Mouse (Mus musculus): ENCODE measurements around the gene Chdh.
A peak's percentile ranks its signal among the peaks of the same experiment; 100 is the strongest.

The Chdh gene

GRCm38 (mm10) chr14:30008733-30009575 lies at the start of gene Chdh, which contains the start of gene Il17rb:
TSS of gene Chdh (plus strand) at chr14:30009023.
TSS of gene Il17rb (minus strand) at chr14:30008896.
- DNase-seq: peak; percentile 94

GRCm38 (mm10) chr14:29967611-29968010 lies 41.2 kb upstream of the Chdh start:
- no peak for DNase-seq

GRCm38 (mm10) chr14:29968075-29968821 lies 40.6 kb upstream of the Chdh start, which contains the start of gene Selenok:
TSS of gene Selenok (plus strand) at chr14:29968308.
- peak; percentile 100 for DNase-seq

- DNase-seq: no peak
Observed at GRCm38 (mm10) chr14:29971446-29971845, 37.4 kb upstream of the Chdh start.

- DNase-seq: no peak
Observed at GRCm38 (mm10) chr14:29971993-29972392, 36.8 kb upstream of the Chdh start.

- no peak for DNase-seq
Observed at GRCm38 (mm10) chr14:29976927-29977326, 31.9 kb upstream of the Chdh start.

- DNase-seq: peak; percentile 99
Observed at GRCm38 (mm10) chr14:29978254-29979204, 30.3 kb upstream of the Chdh start, which contains the start of gene Actr8. TSS of gene Actr8 (plus strand) at chr14:29978337.

- DNase-seq: no peak
Observed at GRCm38 (mm10) chr14:29980447-29981205, 28.2 kb upstream of the Chdh start.

- peak; percentile 97 for DNase-seq
Observed at GRCm38 (mm10) chr14:29986096-29986495, 22.7 kb upstream of the Chdh start.

GRCm38 (mm10) chr14:29987276-29987675 lies 21.5 kb upstream of the Chdh start:
- DNase-seq: no peak

- no peak for DNase-seq
Observed at GRCm38 (mm10) chr14:29987739-29988138, 21.1 kb upstream of the Chdh start.

- no peak for DNase-seq
Observed at GRCm38 (mm10) chr14:29988337-29988736, 20.5 kb upstream of the Chdh start.

- DNase-seq: no peak
Observed at GRCm38 (mm10) chr14:29994976-29995375, 13.8 kb upstream of the Chdh start.

GRCm38 (mm10) chr14:29996000-29996751 lies 12.6 kb upstream of the Chdh start:
- DNase-seq: no peak

- DNase-seq: no peak
Observed at GRCm38 (mm10) chr14:29997345-29997744, 11.5 kb upstream of the Chdh start.

- no peak for DNase-seq
Observed at GRCm38 (mm10) chr14:29998747-29999474, 9.9 kb upstream of the Chdh start.

- no peak for DNase-seq
Observed at GRCm38 (mm10) chr14:29999475-29999811, 9.4 kb upstream of the Chdh start.

GRCm38 (mm10) chr14:30009864-30010560 lies 1.2 kb downstream of the Chdh start:
- DNase-seq: peak; percentile 96

GRCm38 (mm10) chr14:30011886-30012560 lies 3.2 kb downstream of the Chdh start:
- DNase-seq: no peak
